Mouse (Mus musculus): Measurements from ENCODE around the gene Gm49322. TPM values are rescaled to one million over a fixed set of nuclear protein-coding genes. Genes with fewer than 3 reads are reported as not detected.
"Not testable (repeated sequence)": the region's sequence is repeated elsewhere in the genome, so short reads cannot be mapped to it uniquely, and the experiment has no call there.

Gm49322 gene
- 1.7 and 1.9 TPM in 2 replicates for polyA plus RNA-seq (2014; fragmentation: Nextera tagmentation; extraction: Ambion mirVana)

DNA sequence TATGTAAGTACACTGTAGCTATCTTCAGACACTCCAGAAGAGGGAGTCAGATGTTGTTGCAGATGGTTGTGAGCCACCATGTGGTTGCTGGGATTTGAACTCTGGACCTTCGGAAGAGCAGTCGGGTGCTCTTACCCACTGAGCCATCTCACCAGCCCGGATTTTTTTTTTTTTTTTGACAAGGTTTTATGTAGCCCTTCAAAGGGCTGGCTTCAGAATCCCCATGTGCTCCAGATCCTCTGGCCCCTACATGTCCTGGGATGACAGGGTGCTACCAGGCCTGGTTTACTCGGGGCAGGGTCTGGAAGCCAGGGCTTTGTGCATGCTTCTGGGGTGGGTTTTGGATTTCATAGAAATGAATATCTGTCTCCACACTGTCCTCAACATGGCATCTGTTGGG is at the start of gene Gm49322:
Gene Gm49322, plus strand, starts transcription at position 301 of the 400 bp plus-strand sequence.
- H3K4me3 ChIP-seq (replicated peaks; ENCODE audit: low read length); H3K27me3 ChIP-seq (ENCODE audit: control insufficient read depth, insufficient read depth, low read length); H3K27ac ChIP-seq; H3K4me2 ChIP-seq (replicated peaks); DNase-seq (ENCODE audit: low spot score); H3K9ac ChIP-seq; ATAC-seq (ENCODE audit: low FRiP score); H3K9me3 ChIP-seq (ENCODE audit: control insufficient read depth, low read length): not testable (repeated sequence)
- peaks cover 15% of the 10 kb centered on the region for H3K4me1 ChIP-seq (replicated peaks; ENCODE audit: control insufficient read depth, insufficient read depth, low read length)
- WGBS, result 89% methylated on average over 1 of the region's 4 CpGs
- peaks cover 46% of the 10 kb centered on the region for H3K36me3 ChIP-seq (replicated peaks; ENCODE audit: control insufficient read depth, insufficient read depth)

DNA sequence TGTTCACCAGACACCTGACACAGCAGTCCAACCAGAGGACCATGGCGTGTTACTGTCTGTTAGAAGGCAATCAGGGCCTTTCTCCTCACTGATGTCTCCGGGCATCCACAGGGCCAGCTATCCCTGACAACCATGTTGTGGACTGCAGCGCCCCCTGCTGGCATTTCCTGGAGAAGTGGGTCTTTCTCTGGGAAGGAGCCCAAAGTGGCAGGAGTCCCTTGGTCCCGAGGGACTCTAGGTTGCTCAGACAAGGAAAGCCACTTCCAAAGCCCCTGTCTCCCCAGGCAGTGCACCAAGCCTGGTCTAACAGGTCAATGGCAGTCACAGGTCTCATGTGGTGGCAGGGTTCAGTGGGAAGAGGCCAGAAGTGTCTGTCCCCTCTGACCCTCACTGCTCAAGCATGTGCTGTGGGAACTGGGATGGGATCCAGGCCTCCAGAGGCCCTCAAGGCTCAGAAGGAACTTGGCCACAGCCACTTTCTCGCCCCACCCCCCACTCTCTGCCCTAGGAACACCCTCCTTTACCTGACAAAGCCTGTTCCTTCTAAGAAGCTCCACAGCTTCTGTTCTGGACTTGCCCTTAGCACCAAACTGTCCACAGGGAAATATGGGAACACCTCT is 48.4 kb upstream of the Gm49322 start:
- peaks cover 22% of the 10 kb centered on the region for H3K4me1 ChIP-seq (replicated peaks; ENCODE audit: control insufficient read depth, insufficient read depth, low read length)
- H3K27me3 ChIP-seq (ENCODE audit: control insufficient read depth, insufficient read depth, low read length), result no peaks in the 10 kb centered on the region
- no peak overlapping the region for H3K27ac ChIP-seq
- no peak overlapping the region for H3K4me3 ChIP-seq (replicated peaks; ENCODE audit: low read length)
- no peak for ATAC-seq (ENCODE audit: low FRiP score)
- H3K36me3 ChIP-seq (replicated peaks; ENCODE audit: control insufficient read depth, insufficient read depth), result no peaks in the 10 kb centered on the region
- no peak overlapping the region for H3K4me2 ChIP-seq (replicated peaks)
- peak; percentile 73 for DNase-seq (ENCODE audit: low spot score)
- H3K9ac ChIP-seq, result no peak overlapping the region
- WGBS, result 38% methylated on average over 5 of the region's 5 CpGs
- no peaks in the 10 kb centered on the region for H3K9me3 ChIP-seq (ENCODE audit: control insufficient read depth, low read length)

DNA sequence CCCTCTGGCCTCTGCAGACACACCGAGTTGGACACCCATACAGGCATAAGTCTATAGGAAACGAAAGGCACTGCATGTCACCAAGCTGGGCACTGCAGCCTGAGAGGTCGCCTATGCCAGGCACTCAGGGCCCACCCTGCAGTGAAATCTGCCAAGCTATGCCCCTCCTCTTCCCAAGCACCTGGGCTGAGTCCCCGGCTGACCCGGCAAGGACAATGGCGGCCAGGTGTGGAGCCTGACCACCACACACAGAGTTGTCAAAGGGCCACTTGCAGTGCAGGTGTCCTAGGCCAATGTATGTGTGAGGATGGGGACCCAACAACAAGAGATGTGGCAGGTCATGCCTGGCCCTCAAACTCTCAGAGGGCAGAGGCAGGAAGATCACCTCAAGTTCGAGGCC is 46.4 kb upstream of the Gm49322 start:
- ATAC-seq (ENCODE audit: low FRiP score), result no peak
- Histone ChIP-seq H3K9ac (peak overlapping the region; percentile 17; the same call in 1 of the 2 replicates), H3K27me3 (ENCODE audit: control insufficient read depth, insufficient read depth, low read length) (no peaks in the 10 kb centered on the region), H3K9me3 (ENCODE audit: control insufficient read depth, low read length) (no peaks in the 10 kb centered on the region), H3K27ac (no peak overlapping the region), H3K4me1 (replicated peaks; ENCODE audit: control insufficient read depth, insufficient read depth, low read length) (peaks cover 28% of the 10 kb centered on the region), H3K4me2 (replicated peaks) (no peak overlapping the region), H3K4me3 (replicated peaks; ENCODE audit: low read length) (no peak overlapping the region), H3K36me3 (replicated peaks; ENCODE audit: control insufficient read depth, insufficient read depth) (no peaks in the 10 kb centered on the region)
- no peak for DNase-seq (ENCODE audit: low spot score)
- 94% methylated on average over 7 of the region's 7 CpGs for WGBS

DNA sequence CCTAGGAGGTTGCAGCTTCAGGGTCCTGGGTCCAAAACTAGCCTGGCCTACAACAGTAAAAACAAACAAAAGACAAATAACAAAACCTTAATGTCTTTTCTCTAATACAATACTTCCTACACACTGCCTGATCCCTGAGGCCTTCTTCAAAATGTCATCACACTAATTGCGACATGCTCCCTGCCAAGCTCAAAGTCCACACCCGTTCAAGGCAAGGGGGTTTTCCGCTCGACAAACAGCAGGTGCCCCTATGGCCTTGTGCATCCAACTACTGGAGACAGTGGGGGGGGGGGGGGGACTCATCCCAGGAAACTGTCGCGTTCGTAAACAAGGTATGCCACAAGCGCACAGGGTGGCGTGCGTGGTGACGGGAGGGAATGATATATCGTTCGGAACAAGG is 45.2 kb upstream of the Gm49322 start:
- WGBS, result 4% methylated on average over 13 of the region's 13 CpGs
- Histone ChIP-seq H3K4me1 (replicated peaks; ENCODE audit: control insufficient read depth, insufficient read depth, low read length) (peaks cover 28% of the 10 kb centered on the region), H3K27me3 (ENCODE audit: control insufficient read depth, insufficient read depth, low read length) (no peaks in the 10 kb centered on the region), H3K36me3 (replicated peaks; ENCODE audit: control insufficient read depth, insufficient read depth) (no peaks in the 10 kb centered on the region; the same call in 1 of the 2 replicates), H3K4me2 (replicated peaks) (peak overlapping the region; percentile 90), H3K27ac (peak overlapping the region; percentile 93; the same call in 1 of the 2 replicates), H3K9me3 (ENCODE audit: control insufficient read depth, low read length) (no peaks in the 10 kb centered on the region), H3K4me3 (replicated peaks; ENCODE audit: low read length) (peak overlapping the region; percentile 99), H3K9ac (peak overlapping the region; percentile 97)
- DNase-seq (ENCODE audit: low spot score), result no peak
- ATAC-seq (ENCODE audit: low FRiP score), result no peak; the same call in 1 of the 2 replicates

DNA sequence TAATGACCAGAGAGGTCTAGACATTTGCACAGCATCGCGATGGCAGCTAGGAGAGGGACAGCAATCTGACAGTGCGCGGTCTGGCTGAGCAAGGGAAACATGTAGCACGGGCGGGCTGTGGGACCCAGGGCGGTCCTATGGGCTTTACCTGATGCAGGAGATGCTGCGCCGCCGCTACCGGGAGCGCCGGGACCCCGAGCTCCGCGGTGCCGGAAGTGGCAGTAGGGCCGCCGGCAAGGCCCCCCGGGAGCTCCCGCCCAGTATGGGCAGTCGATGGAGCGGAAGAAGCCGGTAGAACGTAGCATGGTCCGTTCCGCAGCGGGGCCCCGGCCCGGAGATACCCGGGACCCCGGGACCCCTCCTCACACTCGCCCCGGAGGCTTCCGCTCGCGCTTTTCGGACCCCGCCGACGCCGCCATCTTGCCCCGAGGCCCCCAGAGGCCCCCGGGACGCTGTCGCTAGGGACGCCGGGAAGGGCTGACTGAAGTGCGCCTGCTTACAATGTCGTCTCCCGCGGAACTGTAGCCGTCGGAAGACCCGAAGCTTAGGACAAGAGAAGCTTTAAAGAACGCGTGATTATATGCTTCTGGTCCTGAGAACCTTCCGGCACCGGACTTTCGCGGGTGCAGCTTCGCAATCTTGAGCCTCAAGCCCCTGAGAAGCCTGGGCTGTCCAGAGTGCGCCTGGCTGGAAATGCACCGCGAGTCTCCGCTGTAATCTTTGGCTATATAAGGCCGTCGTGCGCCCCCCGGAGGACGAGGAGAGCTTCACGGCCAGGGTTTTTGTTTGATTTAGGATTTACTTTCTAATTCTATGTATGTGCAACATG is 44.5 kb upstream of the Gm49322 start, which contains the start of gene Rexo1:
Gene Rexo1, minus strand, starts transcription at position 445 of the 829 bp plus-strand sequence.
- WGBS, result under 1% methylated on average over 71 of the region's 72 CpGs
- peak within 1 kb of the TSS; percentile 93 for H3K27ac ChIP-seq
- no peaks in the 10 kb centered on the region for H3K9me3 ChIP-seq (ENCODE audit: control insufficient read depth, low read length)
- no peaks in the 10 kb centered on the region; the same call in 1 of the 2 replicates for H3K36me3 ChIP-seq (replicated peaks; ENCODE audit: control insufficient read depth, insufficient read depth)
- H3K27me3 ChIP-seq (ENCODE audit: control insufficient read depth, insufficient read depth, low read length), result no peaks in the 10 kb centered on the region
- peak within 1 kb of the TSS; percentile 97 for H3K9ac ChIP-seq
- DNase-seq (ENCODE audit: low spot score) (peak; percentile 93), ATAC-seq (ENCODE audit: low FRiP score) (peak; percentile 87)
- peaks cover 30% of the 10 kb centered on the region for H3K4me1 ChIP-seq (replicated peaks; ENCODE audit: control insufficient read depth, insufficient read depth, low read length)
- H3K4me2 ChIP-seq (replicated peaks), result peak within 1 kb of the TSS; percentile 90
- H3K4me3 ChIP-seq (replicated peaks; ENCODE audit: low read length), result peak within 1 kb of the TSS; percentile 99

DNA sequence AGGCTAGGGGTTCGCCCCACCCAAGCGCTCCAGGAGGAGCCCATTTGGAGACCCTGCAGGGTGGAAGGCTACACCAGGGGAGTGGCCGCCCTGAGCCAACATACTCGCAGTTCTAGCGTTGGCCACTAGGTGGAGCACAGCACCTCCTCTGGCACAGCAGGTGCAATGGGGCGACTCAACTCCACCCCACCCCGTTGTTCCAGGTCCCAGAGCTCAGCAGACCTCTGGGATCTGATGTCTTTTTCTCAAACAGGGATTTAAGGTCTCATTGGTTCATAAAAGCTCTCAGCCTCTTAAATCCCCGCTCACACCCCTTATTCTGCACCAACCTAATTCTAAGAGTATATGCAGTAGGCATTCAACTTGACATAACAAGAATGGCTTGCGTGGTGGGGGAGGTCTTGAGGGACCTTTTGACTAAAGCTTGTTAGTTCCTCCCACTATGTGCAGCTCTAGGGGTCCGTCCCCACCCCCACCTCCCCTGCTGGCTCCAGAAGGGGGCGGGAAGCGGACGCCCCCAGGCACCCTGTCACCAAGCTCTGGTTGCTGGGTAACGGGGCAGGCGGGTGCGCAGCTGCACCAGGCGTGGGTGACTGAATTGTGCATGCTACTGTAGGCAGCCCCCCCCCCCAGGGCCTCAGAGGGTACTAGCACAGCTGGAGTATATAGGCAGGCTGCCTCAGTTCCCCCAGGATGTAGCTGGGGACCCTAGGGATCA is 39.3 kb upstream of the Gm49322 start:
- WGBS, result 8% methylated on average over 17 of the region's 17 CpGs
- Histone ChIP-seq H3K36me3 (replicated peaks; ENCODE audit: control insufficient read depth, insufficient read depth) (peaks cover 13% of the 10 kb centered on the region), H3K9me3 (ENCODE audit: control insufficient read depth, low read length) (no peaks in the 10 kb centered on the region), H3K4me1 (replicated peaks; ENCODE audit: control insufficient read depth, insufficient read depth, low read length) (peaks cover 34% of the 10 kb centered on the region), H3K27ac (peak overlapping the region; percentile 68), H3K9ac (peak overlapping the region; percentile 34; the same call in 1 of the 2 replicates), H3K4me3 (replicated peaks; ENCODE audit: low read length) (no peak overlapping the region), H3K27me3 (ENCODE audit: control insufficient read depth, insufficient read depth, low read length) (no peaks in the 10 kb centered on the region), H3K4me2 (replicated peaks) (peak overlapping the region; percentile 41)
- ATAC-seq (ENCODE audit: low FRiP score) (peak; percentile 63), DNase-seq (ENCODE audit: low spot score) (peak; percentile 85)

DNA sequence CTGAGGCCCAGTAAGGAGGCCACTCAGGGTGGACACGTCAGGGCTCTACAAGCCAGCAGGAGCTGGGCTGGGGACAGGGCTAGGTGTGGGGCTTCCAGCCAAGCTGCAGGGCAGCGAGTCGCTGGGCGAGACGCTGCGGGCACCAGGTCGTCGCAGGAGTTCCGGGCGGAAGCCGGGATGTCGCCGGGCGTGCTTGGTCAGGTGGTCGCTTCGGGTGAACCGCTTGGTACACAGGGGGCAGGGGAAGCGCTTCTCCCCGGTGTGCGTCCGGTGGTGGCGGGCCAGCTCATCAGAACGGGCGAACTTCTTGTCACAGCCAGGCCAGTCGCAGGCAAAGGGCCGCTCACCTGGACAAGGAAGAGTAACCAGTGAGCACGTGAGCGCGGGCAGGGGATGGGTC is 36.9 kb upstream of the Gm49322 start:
- H3K27me3 ChIP-seq (ENCODE audit: control insufficient read depth, insufficient read depth, low read length), result no peaks in the 10 kb centered on the region
- no peak for DNase-seq (ENCODE audit: low spot score)
- 0 out of 2 replicates have a peak overlapping the region, but pooled peaks have one; percentile 16 for H3K9ac ChIP-seq
- H3K4me2 ChIP-seq (replicated peaks), result no peak overlapping the region
- no peaks in the 10 kb centered on the region for H3K9me3 ChIP-seq (ENCODE audit: control insufficient read depth, low read length)
- no peak for ATAC-seq (ENCODE audit: low FRiP score)
- peaks cover 26% of the 10 kb centered on the region for H3K4me1 ChIP-seq (replicated peaks; ENCODE audit: control insufficient read depth, insufficient read depth, low read length)
- 96% methylated on average over 29 of the region's 29 CpGs for WGBS
- H3K36me3 ChIP-seq (replicated peaks; ENCODE audit: control insufficient read depth, insufficient read depth), result peaks cover 13% of the 10 kb centered on the region
- no peak overlapping the region for H3K27ac ChIP-seq
- no peak overlapping the region for H3K4me3 ChIP-seq (replicated peaks; ENCODE audit: low read length)

DNA sequence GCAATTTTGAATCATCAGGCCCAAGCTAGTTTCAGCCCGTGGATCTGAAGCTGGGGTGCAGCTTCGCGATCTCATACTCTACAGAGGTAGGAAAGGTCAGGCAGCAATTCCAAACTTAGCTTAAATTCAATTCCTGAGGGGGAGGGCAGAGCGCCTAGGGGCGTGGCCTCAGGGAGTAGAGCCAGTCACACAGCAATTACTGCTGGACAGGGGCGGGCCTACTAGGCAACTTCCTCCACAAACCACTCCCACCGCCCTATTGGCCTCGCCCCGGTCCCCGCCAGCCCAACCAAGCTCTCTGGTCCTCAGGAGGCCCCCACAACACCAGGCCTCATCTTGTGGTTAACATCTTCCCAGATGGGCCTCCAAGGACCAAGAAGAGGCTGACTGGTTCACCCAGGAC is 36.2 kb upstream of the Gm49322 start:
- Histone ChIP-seq H3K4me3 (replicated peaks; ENCODE audit: low read length) (no peak overlapping the region), H3K4me1 (replicated peaks; ENCODE audit: control insufficient read depth, insufficient read depth, low read length) (peaks cover 34% of the 10 kb centered on the region), H3K4me2 (replicated peaks) (no peak overlapping the region), H3K9me3 (ENCODE audit: control insufficient read depth, low read length) (no peaks in the 10 kb centered on the region), H3K36me3 (replicated peaks; ENCODE audit: control insufficient read depth, insufficient read depth) (peaks cover 13% of the 10 kb centered on the region), H3K27ac (no peak overlapping the region), H3K9ac (no peak overlapping the region), H3K27me3 (ENCODE audit: control insufficient read depth, insufficient read depth, low read length) (no peaks in the 10 kb centered on the region)
- 38% methylated on average over 10 of the region's 10 CpGs for WGBS
- DNase-seq (ENCODE audit: low spot score), result no peak
- ATAC-seq (ENCODE audit: low FRiP score), result no peak
